Mouse (Mus musculus): ENCODE results near the gene Fgg.

Fgg gene

DNA sequence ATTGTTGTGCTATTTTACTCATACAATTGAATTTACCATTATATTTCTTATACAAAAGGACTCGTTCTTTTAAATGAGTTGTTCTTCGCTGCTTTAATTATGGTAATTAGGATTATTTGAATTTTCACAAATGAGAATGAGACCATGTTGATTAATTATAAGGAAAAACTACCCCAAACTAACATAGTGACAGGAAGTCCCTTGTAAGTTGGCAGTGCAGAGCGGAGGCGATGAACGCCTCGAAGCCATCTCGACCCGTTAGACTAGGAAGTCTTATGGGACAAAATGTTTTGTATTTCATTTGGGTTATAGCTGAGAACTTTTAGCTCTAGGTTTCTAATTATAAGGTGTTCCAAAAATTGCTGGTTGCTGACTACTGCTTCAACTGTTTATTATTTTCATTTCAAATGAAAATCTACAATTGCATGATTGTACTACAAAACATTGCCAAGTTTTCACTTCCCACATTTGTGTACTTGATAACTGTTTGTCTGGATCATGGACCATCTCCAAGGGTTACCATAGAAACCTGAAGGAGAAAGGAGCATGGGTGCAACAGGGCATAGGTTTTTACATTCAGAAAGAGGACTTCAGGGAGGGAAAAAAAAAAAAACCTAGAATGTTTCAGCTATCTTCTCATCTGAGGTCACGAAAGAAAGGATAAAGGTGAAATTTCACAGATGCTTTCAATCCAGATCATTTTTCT is 20.2 kb downstream of the Fgg start:
- peak; percentile 24 for DNase-seq

DNA sequence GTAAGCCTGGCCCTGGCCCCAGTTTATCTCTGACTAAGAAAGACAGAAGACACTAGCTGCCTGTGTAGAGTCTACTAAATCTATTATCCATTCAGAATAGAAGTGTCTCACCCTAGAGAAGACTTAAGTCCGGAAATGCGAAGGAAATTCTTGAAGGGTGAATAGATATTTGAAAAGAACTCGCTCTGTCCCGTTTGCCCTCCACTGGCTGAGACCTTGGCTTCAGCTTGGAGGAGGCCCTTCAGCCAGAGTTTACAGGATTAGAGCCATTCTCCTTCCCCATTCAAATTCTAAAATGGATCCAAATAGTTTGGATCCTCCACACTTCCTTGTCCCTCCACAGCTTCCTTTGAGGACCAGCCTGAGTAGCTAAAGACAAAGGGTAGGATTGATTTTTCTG is 22.8 kb downstream of the Fgg start:
- DNase-seq = peak; percentile 44

DNA sequence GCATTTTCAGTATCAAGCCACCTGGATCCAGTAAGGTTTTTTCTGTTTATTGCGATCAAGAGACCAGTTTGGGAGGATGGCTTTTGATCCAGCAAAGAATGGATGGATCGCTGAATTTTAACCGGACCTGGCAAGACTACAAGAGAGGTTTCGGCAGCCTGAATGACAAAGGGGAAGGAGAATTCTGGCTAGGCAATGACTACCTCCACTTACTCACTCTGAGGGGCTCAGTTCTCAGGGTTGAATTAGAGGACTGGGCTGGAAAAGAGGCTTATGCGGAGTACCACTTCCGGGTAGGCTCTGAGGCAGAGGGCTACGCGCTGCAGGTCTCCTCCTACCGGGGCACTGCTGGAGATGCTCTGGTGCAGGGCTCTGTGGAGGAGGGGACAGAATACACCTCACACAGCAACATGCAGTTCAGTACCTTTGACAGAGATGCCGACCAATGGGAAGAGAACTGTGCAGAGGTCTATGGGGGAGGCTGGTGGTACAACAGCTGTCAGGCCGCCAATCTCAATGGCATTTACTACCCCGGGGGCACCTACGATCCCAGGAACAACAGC is 25.3 kb downstream of the Fgg start:
- peak; percentile 22 for DNase-seq

DNA sequence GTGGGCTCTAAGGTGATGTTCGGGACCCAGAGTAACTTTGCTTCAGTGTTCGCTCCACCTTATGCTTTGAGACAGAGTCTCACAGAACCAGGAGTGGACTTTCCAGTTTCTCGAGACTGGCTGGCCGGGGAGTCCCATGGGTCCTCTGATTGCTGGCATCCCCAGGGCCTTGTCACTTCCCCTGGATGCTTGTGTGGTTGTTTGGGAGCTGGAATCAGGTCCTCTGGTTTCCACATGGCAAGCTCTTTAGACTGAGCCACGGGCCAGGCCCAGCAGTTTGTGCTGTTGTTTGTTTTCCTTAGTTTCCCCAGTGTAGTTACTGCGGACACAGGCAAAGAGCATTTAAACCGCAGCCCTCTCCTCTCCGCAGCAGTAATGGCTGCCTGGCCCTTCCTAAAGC is 26.3 kb downstream of the Fgg start:
- peak; percentile 82 for DNase-seq

DNA sequence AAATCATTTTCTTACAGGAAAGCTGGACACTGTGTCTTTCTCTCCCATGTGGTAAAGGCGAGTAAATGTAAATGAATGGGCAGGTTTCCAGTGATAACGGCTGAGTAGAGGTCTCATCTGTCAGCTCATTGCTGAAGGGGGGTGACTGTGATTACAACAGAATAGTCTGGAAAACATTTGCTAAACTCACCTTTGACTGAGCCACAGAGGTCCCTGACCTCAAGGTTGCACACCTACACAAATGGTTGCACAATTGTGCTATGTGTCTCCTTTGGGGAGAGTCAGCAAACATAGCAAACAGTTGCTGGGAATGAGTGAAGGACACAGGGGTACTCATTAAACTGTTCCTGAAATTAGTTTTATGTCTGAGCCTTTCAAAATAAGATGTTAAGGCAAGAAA is 31.3 kb downstream of the Fgg start:
- DNase-seq = peak; percentile 30

DNA sequence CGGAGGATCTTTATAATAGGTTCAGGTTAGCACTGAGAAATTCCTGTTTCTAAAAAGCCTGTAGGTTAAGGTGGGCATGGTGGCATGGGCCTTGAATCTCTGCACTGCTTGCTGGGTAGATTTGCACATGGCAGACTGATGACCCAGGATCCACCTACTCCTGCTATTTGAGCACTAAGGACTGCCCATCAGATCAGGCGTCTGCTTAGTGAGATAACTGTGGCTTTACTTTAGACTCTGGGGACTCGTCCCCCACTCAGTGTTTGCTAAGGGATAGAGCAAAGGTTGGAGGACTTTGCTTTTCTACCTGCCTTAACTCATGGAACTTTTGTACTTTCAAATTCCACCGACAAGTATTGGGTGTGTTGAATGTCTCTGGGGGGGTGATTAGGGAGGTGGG is 32.1 kb downstream of the Fgg start:
- peak; percentile 75 for DNase-seq

DNA sequence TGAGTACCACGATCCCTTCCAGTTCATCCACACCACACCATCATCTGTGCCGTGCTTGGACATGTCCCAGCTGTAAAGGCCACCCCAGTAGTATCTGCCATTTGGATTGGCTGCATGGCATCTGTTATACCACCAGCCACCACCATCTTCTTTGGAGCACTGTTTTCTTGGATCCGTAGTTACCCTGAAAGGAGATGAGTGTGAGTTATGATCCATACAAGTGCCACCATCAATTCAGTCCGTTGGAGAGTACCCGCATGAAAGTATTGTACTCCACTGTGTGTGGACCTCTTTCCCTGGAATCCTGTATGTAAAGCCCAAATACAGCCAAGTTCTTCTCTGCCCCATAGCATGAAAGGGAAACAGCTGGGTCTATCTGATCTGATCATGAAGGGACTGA is 34.9 kb downstream of the Fgg start:
- peak; percentile 76 for DNase-seq

DNA sequence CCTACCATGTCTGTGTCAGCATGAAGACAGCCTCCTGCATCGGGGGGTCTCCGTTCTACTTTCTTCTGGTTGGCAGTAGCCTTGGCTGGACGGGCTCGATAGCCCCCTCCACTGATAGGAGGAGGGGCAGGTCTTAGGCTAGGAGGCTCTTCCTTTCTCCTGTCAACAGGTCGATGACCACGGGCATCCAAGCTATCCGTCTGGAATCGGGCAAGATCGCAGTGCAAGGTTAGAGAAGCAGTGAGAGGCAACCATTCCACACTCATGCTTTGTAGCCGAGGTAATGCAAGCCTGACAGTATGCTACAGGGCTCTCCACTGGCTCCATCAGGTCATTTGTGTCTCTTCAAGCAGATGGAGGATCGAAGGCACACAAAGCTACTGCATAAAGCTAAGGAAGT is 39.1 kb downstream of the Fgg start:
- peak; percentile 65 for DNase-seq

DNA sequence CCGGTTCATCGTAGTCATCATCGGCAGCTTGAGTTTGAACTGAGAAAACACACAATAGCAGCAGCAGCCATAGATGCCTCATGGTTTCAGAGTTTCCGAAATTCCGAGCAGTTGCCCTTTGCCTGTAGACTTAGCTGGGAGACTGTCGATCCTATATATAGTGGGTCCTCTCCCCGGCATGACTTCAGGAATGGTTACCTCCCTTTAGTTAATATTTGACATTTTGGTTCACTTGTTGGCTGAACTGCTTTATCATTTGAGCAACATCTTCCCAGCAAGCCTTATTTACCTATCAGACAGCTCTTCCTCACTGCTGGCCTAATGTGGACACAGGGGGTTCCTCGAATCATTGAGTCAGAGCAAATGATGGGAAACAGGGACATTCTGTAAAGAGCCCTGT is 42.2 kb downstream of the Fgg start, which contains the start of gene Fgb:
Gene Fgb, minus strand, starts transcription at position 184 of the 400 bp plus-strand sequence.
- peak; percentile 74 for DNase-seq

DNA sequence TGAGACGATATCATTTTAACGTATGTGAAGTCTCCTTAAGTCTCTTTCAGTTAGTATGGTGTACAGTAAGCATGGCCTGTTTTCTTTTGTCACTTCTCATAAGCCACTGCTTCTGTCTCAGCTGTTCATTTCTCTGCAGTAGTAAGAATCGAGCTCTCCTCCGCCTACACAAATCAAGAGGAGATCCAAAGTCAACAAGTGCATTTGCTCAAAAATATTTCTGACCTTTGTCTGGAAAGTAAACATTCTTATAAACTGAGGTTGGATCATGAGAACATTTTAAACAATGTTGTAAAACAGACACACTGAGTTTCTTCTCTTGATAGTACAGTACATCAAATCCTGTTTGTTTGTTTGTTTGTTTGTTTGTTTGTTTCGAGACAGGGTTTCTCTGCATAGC is 43.1 kb downstream of the Fgg start:
- DNase-seq = no peak

DNA sequence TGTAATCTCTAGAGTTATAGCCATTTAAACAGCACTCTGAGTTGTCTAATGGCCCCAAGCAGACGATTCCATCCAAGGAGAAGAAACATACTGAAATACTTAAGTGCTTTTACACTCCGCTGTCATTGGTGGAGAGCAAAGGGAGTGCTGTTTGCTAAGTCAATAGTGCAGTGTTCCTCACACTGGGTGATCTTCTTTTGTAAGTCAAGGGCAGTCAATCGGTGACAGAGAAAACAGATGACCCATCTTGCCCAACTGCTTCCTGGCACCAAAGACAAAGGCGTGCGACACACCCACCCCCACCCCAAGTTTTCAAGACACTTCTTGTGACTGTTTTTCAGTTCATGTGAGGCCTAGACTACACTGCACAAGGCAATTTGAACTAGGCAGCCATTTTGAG is 44.6 kb downstream of the Fgg start:
- DNase-seq = no peak

DNA sequence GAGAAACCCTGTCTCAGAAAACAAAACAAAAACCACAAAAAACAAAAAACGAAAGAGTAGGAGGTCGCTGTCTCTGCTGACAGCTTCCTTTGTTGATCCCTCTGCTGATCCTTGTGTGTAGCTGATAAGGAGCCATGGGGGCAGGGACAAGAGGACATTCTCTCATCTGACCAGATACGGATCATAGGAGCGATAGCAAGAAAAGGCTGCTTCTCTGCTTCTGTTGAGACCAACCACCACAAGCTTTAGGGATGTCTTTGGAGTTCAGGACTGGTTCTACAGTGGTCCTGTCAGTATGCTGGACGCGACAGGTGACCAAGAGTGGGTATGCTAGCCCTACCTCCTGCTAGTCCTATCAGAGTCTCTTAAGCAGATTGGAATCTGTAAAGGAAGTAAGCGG is 45.6 kb downstream of the Fgg start:
- DNase-seq = peak; percentile 75

DNA sequence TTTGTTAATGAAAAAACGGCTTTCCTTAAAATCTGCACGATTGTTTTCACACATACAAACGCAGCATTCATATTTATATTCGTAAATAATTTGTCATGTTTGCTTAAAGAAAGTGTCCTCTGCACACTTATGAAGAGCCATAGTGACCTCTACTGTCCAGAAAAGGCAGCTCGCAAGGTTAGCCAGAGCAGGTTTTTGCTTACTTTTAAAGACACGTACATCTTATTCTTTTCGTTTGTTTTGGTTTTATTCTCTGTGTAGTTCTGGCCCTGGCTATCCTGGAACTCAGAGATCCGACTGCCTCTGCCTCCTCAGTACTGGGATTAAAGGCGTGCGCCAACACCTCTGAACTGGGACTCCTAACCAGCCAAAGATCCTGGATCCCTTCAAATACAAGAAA is 46.2 kb downstream of the Fgg start:
- DNase-seq = peak; percentile 56

DNA sequence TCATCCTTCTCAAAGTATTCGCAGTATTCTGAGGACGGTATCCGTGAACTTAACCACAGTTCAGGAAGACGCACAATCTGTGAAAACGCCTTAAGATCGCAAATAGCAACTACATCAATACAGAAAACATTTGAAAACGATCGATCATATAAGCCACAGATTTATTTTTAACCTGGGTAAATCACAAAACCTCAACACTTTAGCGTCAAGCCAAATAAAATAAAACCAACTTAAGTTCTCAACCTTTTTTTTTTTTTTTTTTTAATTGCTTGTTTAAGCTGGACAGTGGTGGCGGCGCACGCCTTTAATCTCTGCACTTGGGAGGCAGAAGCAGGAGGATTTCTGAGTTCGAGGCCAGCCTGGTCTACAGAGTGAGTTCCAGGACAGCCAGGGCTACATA is 47.2 kb downstream of the Fgg start:
- DNase-seq = no peak

DNA sequence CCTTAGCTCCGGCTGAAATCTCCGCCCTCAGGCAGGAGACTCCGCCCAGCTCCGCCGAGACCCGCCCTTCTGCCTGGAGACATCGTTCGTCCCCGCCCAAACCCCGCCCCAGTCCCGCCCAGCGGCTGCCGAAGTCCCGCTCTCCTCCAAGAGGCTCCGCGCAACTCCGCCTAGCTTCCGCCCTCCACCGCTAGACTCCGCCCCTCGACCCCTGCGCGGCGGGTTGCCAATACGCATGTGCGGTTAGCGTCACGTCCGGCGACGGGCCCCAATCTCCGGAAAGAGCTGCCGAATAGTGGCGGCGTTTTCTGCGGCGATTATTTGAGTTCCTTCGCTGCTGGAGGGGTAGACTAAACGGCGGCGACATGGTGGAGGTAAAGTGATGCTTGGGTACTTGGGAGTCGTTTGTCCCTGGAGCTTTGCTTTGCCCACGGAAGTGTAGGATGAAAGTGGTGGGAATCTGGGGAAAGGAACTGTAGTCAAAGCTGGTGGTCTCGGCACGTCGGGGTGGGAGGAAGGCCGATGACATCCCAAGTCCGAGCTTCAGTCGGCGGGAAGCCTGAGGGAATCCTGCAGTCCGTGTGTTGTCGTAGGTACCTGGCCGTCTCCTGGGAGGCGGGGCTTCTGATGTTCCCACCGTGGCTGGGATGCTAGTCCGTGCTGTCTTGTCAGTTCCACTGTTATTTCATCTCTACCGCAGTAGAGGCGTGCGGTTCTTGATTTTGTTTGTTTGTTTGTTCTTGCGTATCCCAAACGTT is 47.9 kb downstream of the Fgg start, which contains the start of gene Plrg1:
Gene Plrg1, plus strand, starts transcription at position 242 of the 758 bp plus-strand sequence.
- DNase-seq = peak; percentile 100

DNA sequence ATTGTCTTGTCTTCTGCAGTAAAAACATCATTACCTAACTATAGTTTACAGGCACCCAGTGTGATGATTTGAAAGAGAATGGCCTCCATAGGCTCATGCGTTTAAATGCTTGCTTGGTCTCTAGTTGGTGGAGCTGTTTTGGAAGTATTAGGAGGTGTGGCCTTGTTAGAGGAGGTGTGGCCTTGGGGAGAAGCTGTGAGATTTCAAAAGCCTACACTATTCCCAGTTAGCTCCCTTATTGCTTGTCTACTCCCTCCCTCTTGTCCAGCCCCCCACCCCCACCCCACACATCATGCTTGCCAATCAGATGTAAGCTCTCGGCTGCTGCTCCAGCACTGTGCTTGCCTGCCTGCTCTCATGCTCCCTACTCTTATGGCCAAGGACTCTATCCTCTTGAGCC is 49.5 kb downstream of the Fgg start:
- peak; percentile 37 for DNase-seq
